Mouse (Mus musculus) forebrain, embryonic 15.5 days (tissue): ENCODE measurements at regions not wholly inside any gene's neighbourhood (a gene's known extent, or its start where the extent isn't known, plus 50 kb on each side); places are given as distances from the start of the nearest gene placed in this dataset.

Experiments used
- ATAC-seq: fragments of 200-750 bp; cut with Nextera tagmentation; replicated peaks from 2 replicates; pipeline ENCODE4 v1.8.0; 2017; ENCODE audit warnings: mild to moderate bottlenecking, moderate TSS enrichment, moderate library complexity
- H3K27ac ChIP-seq: fragments of 300-500 bp; sonication (generic); replicated peaks from 2 replicates; pipeline ENCODE4 v1.5.1; 2015; ENCODE audit warnings: mild to moderate bottlenecking, inconsistent platforms
- H3K27me3 ChIP-seq: fragments of 300-500 bp; sonication (generic); 2 replicates; pipeline ENCODE4 v1.6.1; 2015; ENCODE audit warnings: inconsistent platforms
- H3K36me3 ChIP-seq: fragments of 300-500 bp; sonication (generic); 2 replicates; pipeline ENCODE4 v1.6.1; 2015; ENCODE audit warnings: mild to moderate bottlenecking, inconsistent platforms
- H3K4me1 ChIP-seq: fragments of 300-500 bp; sonication (generic); 2 replicates; pipeline ENCODE4 v1.6.1; 2015; ENCODE audit warnings: inconsistent platforms
- H3K4me2 ChIP-seq: fragments of 300-500 bp; sonication (generic); replicated peaks from 2 replicates; pipeline ENCODE4 v1.6.1; 2015; ENCODE audit warnings: mild to moderate bottlenecking, inconsistent platforms
- H3K4me3 ChIP-seq: fragments of 300-500 bp; sonication (generic); 2 replicates; pipeline ENCODE4 v1.5.1; 2015; ENCODE audit warnings: mild to moderate bottlenecking, inconsistent platforms
- H3K9ac ChIP-seq: fragments of 300-500 bp; sonication (generic); replicated peaks from 2 replicates; pipeline ENCODE4 v1.6.1; 2015; ENCODE audit warnings: mild to moderate bottlenecking, inconsistent platforms
- H3K9me3 ChIP-seq: fragments of 300-500 bp; sonication (generic); 2 replicates; pipeline ENCODE4 v1.6.1; 2016; ENCODE audit warnings: inconsistent platforms
- WGBS: fragments of 180-500 bp; shearing (Covaris S2); methylation state at CpG from one replicate; pipeline ENCODE4 v1.1.7; 2015; ENCODE audit warnings: mixed read lengths; 5-methylcytosine and 5-hydroxymethylcytosine counted together

DNA sequence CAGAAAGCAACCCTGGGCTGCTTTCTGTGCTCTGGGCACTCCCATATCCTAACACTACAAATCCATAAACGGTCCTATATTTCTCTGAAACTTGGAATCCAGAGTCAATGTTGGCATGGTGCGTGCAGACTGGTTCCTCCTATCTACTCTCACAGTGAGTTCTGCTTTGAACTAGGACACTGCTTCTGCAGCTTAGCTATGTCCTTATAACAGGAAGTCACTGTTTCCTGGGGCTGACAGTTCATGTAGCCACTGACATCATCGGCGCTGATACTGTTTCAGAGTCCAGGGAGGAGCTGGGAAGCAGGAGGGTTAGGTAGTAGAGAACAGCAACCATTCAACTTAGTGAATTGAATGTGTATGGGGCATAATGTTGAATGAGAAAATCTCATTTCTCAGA lies 948.6 kb downstream of the Synb start:
- Histone ChIP-seq H3K4me3 (no peak overlapping the region), H3K36me3 (no peaks in the 10 kb centered on the region), H3K27me3 (no peaks in the 10 kb centered on the region), H3K4me2 (no peak overlapping the region), H3K9me3 (no peaks in the 10 kb centered on the region), H3K4me1 (peaks cover 4% of the 10 kb centered on the region; the same call in 1 of the 2 replicates), H3K9ac (no peak overlapping the region), H3K27ac (no peak overlapping the region)
- 83% methylated on average over 4 of the region's 4 CpGs for WGBS
- ATAC-seq = no peak

DNA sequence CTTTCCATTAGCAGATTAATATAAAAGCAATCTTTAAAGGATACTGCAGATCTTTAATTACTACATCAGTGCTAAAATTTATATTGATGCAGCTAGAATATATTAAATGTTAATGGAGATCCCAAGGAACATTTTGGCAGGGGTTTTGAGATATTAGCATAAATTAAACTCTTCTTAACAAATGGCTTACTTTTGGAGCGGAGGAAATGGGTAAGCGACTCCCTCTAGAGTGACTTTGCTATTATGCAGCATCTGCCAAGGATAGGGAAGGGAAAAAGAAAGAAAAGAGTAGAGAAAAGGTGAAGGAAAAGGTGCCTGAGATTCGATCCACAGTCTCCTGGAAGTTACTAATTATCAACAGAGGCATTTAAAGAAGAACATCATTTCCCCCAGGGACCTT lies 949.4 kb downstream of the Synb start:
- Histone ChIP-seq H3K36me3 (no peaks in the 10 kb centered on the region), H3K9me3 (no peaks in the 10 kb centered on the region), H3K27me3 (no peaks in the 10 kb centered on the region), H3K4me3 (no peak overlapping the region), H3K27ac (no peak overlapping the region), H3K9ac (no peak overlapping the region), H3K4me2 (no peak overlapping the region), H3K4me1 (peaks cover 4% of the 10 kb centered on the region; the same call in 1 of the 2 replicates)
- no peak for ATAC-seq
- WGBS = 31% methylated on average over 3 of the region's 3 CpGs

DNA sequence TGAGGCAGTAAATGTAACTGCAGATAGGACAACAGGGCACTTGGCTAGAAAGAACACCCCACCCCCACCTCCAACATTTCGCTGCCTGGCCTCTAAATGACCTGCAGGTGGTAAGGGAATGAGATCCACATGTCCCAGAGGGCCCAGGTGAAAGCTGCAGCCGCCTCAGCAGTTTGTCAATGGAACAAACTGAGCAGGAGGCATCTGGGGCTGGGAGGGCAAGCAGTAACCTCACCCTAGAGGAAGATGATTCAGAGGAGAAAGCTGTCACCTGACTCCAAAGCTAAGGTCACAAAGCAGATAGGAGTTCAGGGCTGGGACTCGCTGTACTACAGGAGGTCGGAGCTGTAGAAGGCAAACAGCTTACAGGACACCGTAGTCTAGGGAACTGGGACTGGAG lies 955.7 kb downstream of the Synb start:
- H3K4me3 ChIP-seq = no peak overlapping the region
- WGBS = 61% methylated on average over 5 of the region's 5 CpGs
- H3K27me3 ChIP-seq = no peaks in the 10 kb centered on the region
- H3K4me2 ChIP-seq = no peak overlapping the region
- peaks cover 15% of the 10 kb centered on the region for H3K4me1 ChIP-seq
- H3K9ac ChIP-seq = no peak overlapping the region
- no peaks in the 10 kb centered on the region for H3K36me3 ChIP-seq
- ATAC-seq = no peak
- H3K27ac ChIP-seq = no peak overlapping the region
- H3K9me3 ChIP-seq = no peaks in the 10 kb centered on the region

DNA sequence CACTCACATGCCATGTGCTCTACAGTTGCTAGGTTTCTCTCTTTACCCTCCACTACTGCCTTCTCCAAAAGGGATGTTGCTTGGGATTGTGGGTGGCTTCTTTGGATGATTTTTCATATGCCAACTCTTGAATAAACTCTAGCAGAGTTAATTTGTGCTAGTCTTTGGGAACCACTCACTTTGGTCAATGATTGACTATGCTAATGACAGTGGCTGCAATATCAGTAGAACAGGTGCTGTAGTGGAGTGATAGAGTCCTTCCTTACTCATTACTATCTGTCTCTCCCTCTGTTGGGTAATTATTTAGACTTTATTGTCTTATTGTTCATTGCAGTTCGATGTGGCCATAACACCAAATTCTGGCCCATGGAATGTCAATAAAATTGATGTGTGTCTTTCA lies 969.0 kb downstream of the Synb start:
- H3K4me3 ChIP-seq = no peak overlapping the region
- H3K4me2 ChIP-seq = no peak overlapping the region
- ATAC-seq = no peak
- no peak overlapping the region for H3K27ac ChIP-seq
- no peaks in the 10 kb centered on the region for H3K36me3 ChIP-seq
- no peaks in the 10 kb centered on the region for H3K4me1 ChIP-seq
- H3K9ac ChIP-seq = no peak overlapping the region
- no peaks in the 10 kb centered on the region for H3K9me3 ChIP-seq
- no peaks in the 10 kb centered on the region for H3K27me3 ChIP-seq
- 88% methylated on average over 1 of the region's 1 CpGs for WGBS

DNA sequence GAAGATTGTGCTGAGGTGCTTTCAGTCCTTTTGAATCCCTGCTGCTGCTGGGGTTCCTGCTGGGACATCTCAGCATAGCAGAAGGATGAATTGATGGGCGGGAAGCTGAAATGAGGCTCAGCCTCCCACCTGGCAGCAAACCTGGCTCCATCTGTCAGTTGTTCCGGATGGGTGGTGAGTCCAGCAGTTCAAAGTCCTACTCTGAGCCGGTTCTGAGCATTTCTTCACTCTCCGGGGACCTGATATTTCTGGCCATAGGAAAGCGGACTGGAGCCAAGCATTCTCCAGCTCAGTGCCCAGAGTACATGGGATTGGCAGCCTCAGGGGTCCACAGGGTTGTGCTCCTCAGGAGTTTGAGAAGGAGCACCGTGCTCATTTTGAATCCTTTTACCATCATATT lies 971.1 kb downstream of the Synb start:
- WGBS = 50% methylated on average over 6 of the region's 6 CpGs
- no peak overlapping the region for H3K27ac ChIP-seq
- H3K27me3 ChIP-seq = no peaks in the 10 kb centered on the region
- H3K9ac ChIP-seq = no peak overlapping the region
- H3K36me3 ChIP-seq = no peaks in the 10 kb centered on the region
- H3K4me3 ChIP-seq = no peak overlapping the region
- no peak overlapping the region for H3K4me2 ChIP-seq
- no peak for ATAC-seq
- no peaks in the 10 kb centered on the region for H3K9me3 ChIP-seq
- no peaks in the 10 kb centered on the region for H3K4me1 ChIP-seq

DNA sequence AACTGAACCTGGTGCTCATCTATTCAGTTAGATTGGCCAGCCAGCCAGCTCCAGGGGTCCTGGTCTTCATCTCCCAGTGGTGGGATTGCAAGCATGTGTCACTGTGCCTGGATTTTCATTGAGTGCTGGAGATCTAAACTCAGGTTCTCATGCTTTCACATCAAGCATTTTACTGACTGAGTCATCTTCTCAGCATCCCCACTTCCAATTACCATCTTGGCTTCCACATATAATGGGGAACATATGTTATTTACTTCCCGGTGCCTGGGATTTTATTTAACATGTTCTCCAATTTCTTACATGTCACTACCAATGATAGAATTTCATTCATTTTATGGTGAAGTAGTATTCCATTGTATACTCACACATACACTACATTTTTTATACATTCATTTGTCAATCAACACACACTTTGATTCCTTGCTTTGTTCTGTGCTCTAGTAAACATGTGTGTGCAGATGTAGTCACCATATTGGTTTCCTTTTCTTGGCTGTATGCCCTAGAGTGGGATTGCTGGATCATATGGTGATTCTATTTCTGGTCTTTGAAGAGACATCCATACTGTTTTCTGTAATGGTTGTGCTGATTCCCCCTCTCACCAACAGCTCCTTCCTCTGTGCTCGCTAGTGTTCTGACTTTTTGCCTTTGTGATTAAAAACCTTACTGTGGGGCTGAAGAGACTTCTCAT lies 986.0 kb downstream of the Synb start:
- Histone ChIP-seq H3K4me3 (no peak overlapping the region), H3K27ac (peak overlapping the region; percentile 35), H3K36me3 (no peaks in the 10 kb centered on the region), H3K9me3 (no peaks in the 10 kb centered on the region), H3K4me2 (no peak overlapping the region), H3K9ac (no peak overlapping the region), H3K27me3 (no peaks in the 10 kb centered on the region), H3K4me1 (no peaks in the 10 kb centered on the region)
- ATAC-seq = peak; percentile 41; the same call in 1 of the 2 replicates
- WGBS = 69% methylated on average over 2 of the region's 2 CpGs

DNA sequence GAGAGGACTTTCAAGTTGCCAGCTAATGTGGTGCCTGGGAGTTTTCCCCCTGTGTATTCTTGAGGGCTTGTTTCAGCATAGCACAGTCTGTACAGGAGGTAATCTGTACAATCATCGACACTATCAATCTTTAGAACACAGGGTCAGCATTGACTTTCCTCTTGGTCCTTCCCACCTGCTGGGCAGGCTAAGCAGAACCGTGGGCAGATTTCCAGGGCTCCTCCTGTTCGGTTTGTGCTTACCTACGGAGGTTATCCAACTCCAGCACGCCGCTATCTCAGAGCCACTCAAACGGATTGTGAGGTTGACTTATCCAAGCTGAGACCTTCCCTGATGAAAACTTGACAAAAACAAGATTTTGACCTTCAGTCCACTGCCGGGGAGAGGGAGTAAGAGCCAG lies 988.9 kb downstream of the Synb start:
- H3K27me3 ChIP-seq = no peaks in the 10 kb centered on the region
- H3K9ac ChIP-seq = no peak overlapping the region
- no peak overlapping the region for H3K4me3 ChIP-seq
- H3K27ac ChIP-seq = no peak overlapping the region
- H3K9me3 ChIP-seq = no peaks in the 10 kb centered on the region
- ATAC-seq = no peak
- H3K4me2 ChIP-seq = no peak overlapping the region
- H3K4me1 ChIP-seq = no peaks in the 10 kb centered on the region
- 91% methylated on average over 8 of the region's 8 CpGs for WGBS
- no peaks in the 10 kb centered on the region for H3K36me3 ChIP-seq

DNA sequence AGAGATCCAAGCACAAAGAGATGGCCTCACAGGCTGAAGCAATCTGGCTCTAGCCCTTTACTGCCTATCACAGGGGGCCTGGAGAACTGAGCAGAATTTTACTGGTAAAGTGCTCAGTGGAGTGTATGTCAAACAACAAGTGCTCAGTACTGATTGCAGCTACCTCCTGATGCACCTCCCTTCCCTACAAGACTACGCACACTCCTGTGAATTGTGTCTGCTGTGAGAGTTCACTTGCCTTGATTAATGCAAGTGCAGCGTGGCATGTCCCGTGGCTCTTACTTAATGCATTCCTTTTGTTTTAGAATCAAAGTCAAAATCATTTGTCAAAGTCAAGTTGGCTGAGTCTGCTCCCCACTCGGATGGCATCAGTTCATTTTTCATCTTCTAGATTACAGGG lies 992.4 kb downstream of the Synb start:
- Histone ChIP-seq H3K4me3 (no peak overlapping the region), H3K9ac (no peak overlapping the region), H3K4me2 (no peak overlapping the region), H3K4me1 (no peaks in the 10 kb centered on the region), H3K27ac (no peak overlapping the region), H3K9me3 (no peaks in the 10 kb centered on the region), H3K36me3 (no peaks in the 10 kb centered on the region), H3K27me3 (no peaks in the 10 kb centered on the region)
- ATAC-seq = no peak
- 85% methylated on average over 4 of the region's 4 CpGs for WGBS

DNA sequence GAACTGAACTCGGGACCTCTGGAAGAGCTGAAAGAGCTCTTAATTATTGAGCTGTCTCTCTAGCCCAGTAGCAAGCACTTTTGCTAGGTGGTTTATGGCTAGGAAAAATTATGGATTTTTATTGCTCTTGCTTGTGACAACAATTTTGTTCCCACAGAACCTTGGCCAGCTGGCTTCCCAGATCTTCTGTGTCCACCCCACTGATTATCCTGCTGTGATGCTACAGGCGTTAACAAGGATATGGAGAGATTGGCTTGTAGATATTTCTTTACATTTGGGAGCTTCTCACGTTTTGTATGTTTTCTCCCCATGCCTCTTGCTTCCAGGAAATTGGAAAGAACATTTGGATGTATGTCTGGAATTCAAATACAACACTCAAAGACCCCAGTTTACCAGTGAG lies 1008.6 kb downstream of the Synb start:
- 73% methylated on average over 3 of the region's 3 CpGs for WGBS
- Histone ChIP-seq H3K36me3 (no peaks in the 10 kb centered on the region), H3K27me3 (no peaks in the 10 kb centered on the region), H3K9ac (no peak overlapping the region), H3K4me3 (no peak overlapping the region), H3K9me3 (no peaks in the 10 kb centered on the region), H3K27ac (no peak overlapping the region), H3K4me2 (no peak overlapping the region), H3K4me1 (0 out of 2 replicates have a peak, but pooled peaks cover 4% of the 10 kb centered on the region)
- ATAC-seq = no peak

DNA sequence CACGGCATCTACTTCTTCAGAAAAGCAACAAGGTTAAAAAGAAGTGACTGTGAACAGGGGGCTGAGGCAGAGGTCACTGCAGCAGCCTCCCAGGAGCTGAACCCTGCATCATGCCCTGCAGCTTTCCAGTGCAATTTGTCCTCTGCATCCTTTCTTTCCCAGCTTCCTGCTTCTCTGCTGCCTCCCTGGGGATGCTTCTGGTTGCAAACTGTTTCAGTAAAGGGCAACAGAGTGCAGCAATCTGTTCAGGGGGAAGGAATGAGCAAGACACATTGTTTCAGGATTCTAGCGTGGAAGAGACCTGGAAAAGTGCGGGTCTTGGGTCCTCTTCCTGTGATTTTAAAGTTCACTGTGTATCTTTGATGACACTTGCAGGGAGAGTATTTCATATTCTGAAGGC lies 1032.7 kb downstream of the Synb start:
- Histone ChIP-seq H3K27ac (no peak overlapping the region), H3K27me3 (no peaks in the 10 kb centered on the region), H3K9me3 (no peaks in the 10 kb centered on the region), H3K4me2 (no peak overlapping the region), H3K9ac (no peak overlapping the region), H3K36me3 (no peaks in the 10 kb centered on the region), H3K4me3 (no peak overlapping the region), H3K4me1 (0 out of 2 replicates have a peak, but pooled peaks cover 2% of the 10 kb centered on the region)
- WGBS = 59% methylated on average over 3 of the region's 3 CpGs
- ATAC-seq = no peak

DNA sequence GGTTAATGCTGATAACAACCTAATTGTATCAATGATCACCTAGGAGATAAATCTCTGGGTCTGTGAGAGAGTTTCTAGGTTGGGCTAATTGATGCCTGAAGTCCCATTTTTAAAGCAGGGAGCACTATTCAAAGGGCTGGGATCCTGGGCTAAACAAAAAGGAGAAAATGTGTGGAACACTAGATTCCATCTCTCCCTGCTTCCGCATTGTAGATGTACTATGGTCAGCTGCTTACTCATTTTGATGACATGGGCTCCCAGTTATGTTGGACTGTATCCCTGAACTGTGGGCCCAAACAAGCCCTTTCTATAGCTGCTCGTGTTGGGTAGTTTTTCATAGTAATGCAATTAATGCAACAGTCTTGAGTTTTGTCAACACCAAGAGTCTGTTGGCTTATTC lies 1047.1 kb downstream of the Synb start:
- H3K9ac ChIP-seq = no peak overlapping the region
- WGBS = 86% methylated on average over 2 of the region's 2 CpGs
- no peak overlapping the region for H3K27ac ChIP-seq
- H3K4me2 ChIP-seq = no peak overlapping the region
- no peaks in the 10 kb centered on the region for H3K27me3 ChIP-seq
- H3K4me3 ChIP-seq = no peak overlapping the region
- no peaks in the 10 kb centered on the region for H3K9me3 ChIP-seq
- no peaks in the 10 kb centered on the region for H3K4me1 ChIP-seq
- H3K36me3 ChIP-seq = no peaks in the 10 kb centered on the region
- no peak for ATAC-seq

DNA sequence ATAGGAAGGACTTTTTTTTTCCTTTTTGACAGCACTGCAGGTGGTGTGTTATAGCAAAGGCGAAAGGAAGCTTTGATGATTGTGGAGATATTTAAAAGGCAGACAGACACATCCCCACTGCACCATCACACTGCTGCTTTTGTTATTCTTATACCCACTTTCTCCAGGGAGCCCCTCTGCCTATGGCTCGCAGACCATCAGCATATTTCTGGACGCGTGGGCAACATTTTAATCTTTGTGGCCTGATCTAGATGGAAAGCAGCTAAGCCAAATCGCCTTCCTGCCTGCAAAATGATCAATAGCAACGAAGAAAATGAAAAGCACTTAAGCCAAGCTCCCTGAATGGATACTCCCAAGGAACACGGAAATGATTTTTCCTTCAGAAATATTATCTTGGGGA lies 1054.0 kb downstream of the Synb start:
- Histone ChIP-seq H3K4me3 (no peak overlapping the region), H3K4me2 (no peak overlapping the region), H3K4me1 (no peaks in the 10 kb centered on the region), H3K27me3 (no peaks in the 10 kb centered on the region), H3K9me3 (no peaks in the 10 kb centered on the region), H3K27ac (no peak overlapping the region), H3K36me3 (no peaks in the 10 kb centered on the region), H3K9ac (no peak overlapping the region)
- WGBS = 70% methylated on average over 7 of the region's 7 CpGs
- no peak for ATAC-seq

DNA sequence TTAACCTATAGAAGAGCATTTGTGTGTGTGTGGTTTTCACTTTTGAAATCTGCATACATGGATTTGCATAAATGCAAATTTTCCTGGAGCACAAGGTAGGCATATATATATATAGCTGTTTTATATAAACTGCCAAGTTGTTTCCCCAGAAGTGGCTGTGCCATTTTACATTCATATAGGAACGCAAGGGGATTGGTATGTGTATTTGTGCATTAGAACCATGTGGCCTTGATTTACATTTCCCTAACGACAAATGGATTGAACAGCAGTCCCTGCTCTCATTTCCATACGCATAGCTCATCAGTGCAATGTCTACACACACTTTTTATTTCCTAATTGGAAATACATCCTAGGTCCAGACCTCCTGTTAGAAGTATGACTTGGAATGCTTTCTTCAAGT lies 1069.9 kb downstream of the Synb start:
- no peak overlapping the region for H3K27ac ChIP-seq
- H3K4me2 ChIP-seq = no peak overlapping the region
- H3K9me3 ChIP-seq = no peaks in the 10 kb centered on the region
- H3K36me3 ChIP-seq = no peaks in the 10 kb centered on the region
- peaks cover 4% of the 10 kb centered on the region; the same call in 1 of the 2 replicates for H3K4me1 ChIP-seq
- 0 out of 2 replicates have a peak, but pooled peaks have one; percentile 51 for ATAC-seq
- no peaks in the 10 kb centered on the region for H3K27me3 ChIP-seq
- no peak overlapping the region for H3K9ac ChIP-seq
- H3K4me3 ChIP-seq = no peak overlapping the region
- 51% methylated on average over 3 of the region's 3 CpGs for WGBS
